Mouse (Mus musculus) heart, adult 9 months (tissue): ENCODE measurements around the gene Cdh1.
A peak's percentile ranks its signal among the peaks of the same experiment; 100 is the strongest.
"Not testable (repeated sequence)": the region's sequence is repeated elsewhere in the genome, so short reads cannot be mapped to it uniquely, and the experiment has no call there.

Experiments used
- DNase-seq, 2 experiments: peaks; one replicate each; pipeline ENCODE4 v3.0.0; 2022; ENCODE audit warnings: low spot score in 2 of 2

Gene Cdh1

GRCm38 (mm10) chr8:106603131-106603819 lies at the start of gene Cdh1:
Gene Cdh1 (plus strand): TSS chr8:106603351.
- no peak for DNase-seq

GRCm38 (mm10) chr8:106554011-106554410 lies 49.1 kb upstream of the Cdh1 start:
- DNase-seq = no peak

- DNase-seq = no peak
These were observed 47.0 kb upstream of the Cdh1 start for GRCm38 (mm10) chr8:106556068-106556645.

GRCm38 (mm10) chr8:106559844-106560243 lies 43.3 kb upstream of the Cdh1 start:
- DNase-seq = no peak

- peak in 1 of 2 experiments; percentile 28 for DNase-seq
These were observed 41.9 kb upstream of the Cdh1 start for GRCm38 (mm10) chr8:106561097-106561865.

DNA sequence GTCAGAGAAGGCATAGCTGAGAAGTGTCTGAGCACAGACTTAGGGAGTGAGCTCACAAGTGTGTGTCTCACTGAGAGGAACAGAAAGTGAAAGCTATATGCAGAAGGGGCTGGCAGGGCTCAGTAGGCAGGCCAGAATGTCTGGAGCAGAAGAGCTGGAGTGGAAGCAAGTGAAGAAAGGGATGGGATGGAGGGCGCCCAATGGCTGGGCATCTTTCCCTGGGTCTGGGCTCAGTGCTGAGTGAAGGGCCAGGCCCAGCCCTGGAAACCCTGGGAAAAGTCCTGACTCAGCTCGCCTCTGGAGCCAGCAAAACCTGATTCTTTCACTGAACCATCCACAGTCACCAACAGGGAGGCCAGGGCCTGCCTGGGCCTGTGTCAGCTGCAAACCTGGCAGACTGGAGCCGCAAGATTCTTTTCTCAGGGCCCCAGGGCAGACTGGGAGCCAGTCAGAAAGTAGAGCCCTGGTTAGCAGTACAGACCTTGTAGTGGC lies 39.4 kb upstream of the Cdh1 start:
- peak in 1 of 2 experiments; percentile 16 for DNase-seq

GRCm38 (mm10) chr8:106569006-106569405 lies 34.1 kb upstream of the Cdh1 start:
- no peak for DNase-seq

DNA sequence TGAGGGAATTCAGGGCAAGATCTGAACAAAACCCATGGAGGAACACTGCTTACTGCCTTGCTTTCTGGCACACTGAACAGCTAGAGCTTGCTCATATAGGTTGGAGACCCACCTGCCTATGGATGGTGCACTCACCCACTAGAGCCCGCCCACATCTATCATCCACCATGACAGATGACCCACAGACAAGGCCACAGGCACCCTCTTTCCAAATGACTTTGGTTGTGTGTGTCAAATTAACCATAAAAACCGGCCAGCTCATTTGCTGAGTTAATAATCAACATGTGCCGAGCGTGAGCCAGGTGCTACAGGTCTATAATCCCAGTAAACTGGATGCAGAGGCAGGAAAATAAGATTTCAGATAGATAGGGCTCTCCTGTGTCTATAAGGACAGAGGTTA lies 32.8 kb upstream of the Cdh1 start:
- DNase-seq = no peak

DNA sequence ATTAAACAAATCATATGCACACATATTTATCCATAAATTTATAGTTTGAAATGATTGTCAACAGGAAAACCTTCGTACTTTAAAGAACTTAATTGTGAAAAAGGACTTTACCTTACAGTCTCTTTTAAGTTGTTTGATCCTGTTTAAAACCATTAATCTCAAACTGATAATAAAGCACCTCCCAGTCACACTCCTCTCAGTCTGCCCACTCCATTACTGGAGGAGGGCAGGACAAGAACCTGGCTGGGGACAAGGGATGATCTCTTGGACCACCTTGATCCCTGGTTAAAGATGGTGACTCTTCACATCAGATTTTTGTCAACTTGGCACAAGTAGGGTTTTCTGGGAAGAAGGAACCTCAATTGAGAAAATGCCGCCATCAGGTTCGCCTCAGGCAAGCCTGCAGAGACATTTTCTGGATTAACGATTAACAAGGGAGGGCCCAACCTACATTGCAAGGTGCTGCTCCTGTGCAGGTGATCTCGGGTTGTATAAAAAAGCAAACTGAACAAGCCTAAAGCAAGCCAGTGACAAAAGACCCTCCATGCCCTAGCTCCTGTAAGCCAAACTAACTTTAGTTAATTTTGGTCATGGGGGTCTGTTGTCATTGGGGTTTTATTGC lies 31.5 kb upstream of the Cdh1 start:
- no peak for DNase-seq

DNA sequence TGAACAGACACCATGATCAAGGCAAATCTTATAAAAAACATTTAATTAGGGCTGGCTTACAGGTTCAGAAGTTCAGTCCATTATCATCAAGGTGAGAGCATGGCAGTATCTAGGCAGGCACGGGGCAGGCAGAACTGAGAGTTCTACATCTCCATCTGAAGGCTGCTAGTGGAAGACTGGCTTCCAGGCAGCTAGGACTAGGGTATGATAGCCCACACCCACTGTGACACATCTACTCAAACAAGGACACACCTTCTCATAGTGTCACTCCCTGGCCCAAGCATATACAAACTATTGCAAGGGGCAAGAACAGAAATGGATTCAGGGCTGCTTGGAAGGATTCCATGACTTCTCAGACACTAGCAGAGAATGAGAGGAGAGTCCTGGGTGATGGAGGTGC lies 31.0 kb upstream of the Cdh1 start:
- DNase-seq = not testable (repeated sequence)

DNA sequence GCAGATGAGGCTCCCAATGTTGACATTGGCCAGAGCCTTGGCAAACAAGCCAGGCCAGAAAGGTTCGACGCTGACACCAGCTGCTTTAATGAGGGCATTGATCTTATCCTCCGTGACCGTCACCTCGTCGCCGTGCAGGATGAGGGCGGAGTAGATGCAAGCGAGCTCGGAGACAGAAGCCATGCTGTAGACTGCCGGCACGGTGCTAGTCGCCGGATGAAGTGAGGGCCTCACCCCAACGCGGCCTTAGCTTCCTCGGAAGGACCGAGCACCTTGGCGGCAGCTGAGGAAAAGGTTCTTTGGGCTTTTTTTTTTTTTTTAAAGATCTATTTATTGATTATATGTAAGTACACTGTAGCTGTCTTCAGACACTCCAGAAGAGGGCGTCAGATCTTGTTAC lies 30.0 kb upstream of the Cdh1 start, which contains the start of gene Gm10073:
Gene Gm10073 (minus strand): TSS at position 294 of the 400 bp plus-strand sequence.
- DNase-seq = not testable (repeated sequence)

- DNase-seq = no peak
These were observed 28.9 kb upstream of the Cdh1 start for GRCm38 (mm10) chr8:106574283-106574682.

- DNase-seq = no peak
These were observed 26.1 kb upstream of the Cdh1 start for GRCm38 (mm10) chr8:106576849-106577555.

- DNase-seq = no peak
These were observed 23.6 kb upstream of the Cdh1 start for GRCm38 (mm10) chr8:106579510-106579909.

GRCm38 (mm10) chr8:106581344-106582088 lies 21.6 kb upstream of the Cdh1 start:
- no peak for DNase-seq

GRCm38 (mm10) chr8:106584942-106585670 lies 18.0 kb upstream of the Cdh1 start:
- no peak for DNase-seq

- DNase-seq = no peak
These were observed 17.5 kb upstream of the Cdh1 start for GRCm38 (mm10) chr8:106585671-106586037.

DNA sequence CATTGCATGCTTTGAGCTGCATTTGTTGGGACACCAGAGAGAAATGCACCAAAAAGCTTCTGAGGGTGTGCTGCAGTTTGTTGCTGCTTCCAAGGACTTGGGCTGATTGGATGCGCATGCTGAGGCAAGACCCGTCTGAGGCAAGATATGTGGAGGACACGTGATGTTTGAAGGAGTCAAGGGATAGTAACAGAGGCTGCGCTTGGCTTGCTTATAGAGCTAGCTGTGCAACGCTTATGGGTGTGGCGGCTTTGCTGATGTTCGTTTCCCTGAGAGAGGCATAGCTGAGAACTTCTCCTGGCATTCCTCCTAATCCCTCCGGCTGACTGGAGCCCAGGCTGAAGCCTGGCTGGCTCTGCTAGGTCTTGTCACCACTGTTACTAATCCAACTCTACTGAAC lies 16.3 kb upstream of the Cdh1 start:
- DNase-seq = no peak

- DNase-seq = no peak
These were observed 14.4 kb upstream of the Cdh1 start for GRCm38 (mm10) chr8:106588443-106589431.
